Mouse (Mus musculus) MEL-GATA-1-ER (cell line): ENCODE results near the gene Magi2.
"Not testable (repeated sequence)": the region's sequence is repeated elsewhere in the genome, so short reads cannot be mapped to it uniquely, and the experiment has no call there.

Experiments used
- DNase-seq: peaks from one replicate; pipeline ENCODE4 v3.0.0-alpha.2; 2012; ENCODE audit warnings: low read depth; ENCODE audit errors: extremely low read depth

Magi2 gene

GRCm38 (mm10) chr5:20492679-20493078 is 1265.8 kb downstream of the Magi2 start:
- DNase-seq: no peak

DNA sequence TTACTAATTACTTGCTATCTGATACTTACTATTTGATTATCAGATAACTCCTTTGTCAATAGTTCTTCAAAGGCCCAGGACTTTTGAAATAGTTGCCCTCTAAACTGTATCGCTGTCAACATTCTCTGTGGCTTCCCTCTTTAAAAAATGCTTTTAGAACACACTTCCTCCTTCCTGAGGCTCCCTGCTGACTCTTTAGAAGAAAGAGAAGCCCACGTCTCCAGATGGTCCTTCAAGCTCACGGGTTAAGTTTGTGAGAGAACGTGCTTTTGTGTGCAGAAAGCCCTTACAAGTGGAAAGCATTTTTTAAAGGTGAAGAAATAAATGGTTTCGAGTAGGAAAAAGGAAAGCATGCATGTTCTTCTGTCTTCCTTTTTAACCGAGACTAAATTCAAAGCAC is 1267.2 kb downstream of the Magi2 start:
- DNase-seq: no peak

- no peak for DNase-seq
Observed at GRCm38 (mm10) chr5:20496924-20497323, 1270.1 kb downstream of the Magi2 start.

DNA sequence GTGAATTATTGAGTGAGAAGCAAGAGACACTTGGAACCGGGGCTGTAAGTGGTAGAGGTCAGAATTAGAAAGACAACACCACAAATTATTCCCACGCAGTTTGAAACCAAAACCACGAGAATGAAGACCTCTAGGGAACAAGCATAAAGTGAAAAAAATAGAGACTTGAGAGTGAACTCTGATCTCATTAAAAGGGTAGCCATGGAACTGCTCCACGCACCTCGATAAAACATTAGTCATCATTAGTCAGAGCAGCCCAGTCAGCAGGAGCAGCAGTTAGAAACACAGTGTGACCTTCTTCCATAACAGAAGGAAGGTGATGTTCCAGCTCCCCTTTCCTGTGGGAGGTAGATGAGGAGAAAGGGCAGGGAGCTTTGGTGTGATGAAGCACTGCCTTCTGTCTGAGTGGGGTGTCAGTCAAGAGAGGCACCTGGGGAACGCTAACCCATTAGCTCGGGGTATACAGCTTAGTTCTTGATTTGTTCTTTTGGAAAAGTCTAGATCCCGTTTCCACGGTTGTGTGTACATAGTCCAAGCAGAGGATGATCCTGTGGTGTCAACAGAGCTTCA is 1272.3 kb downstream of the Magi2 start:
- no peak for DNase-seq

- DNase-seq: no peak
Observed at GRCm38 (mm10) chr5:20508609-20509008, 1281.8 kb downstream of the Magi2 start.

DNA sequence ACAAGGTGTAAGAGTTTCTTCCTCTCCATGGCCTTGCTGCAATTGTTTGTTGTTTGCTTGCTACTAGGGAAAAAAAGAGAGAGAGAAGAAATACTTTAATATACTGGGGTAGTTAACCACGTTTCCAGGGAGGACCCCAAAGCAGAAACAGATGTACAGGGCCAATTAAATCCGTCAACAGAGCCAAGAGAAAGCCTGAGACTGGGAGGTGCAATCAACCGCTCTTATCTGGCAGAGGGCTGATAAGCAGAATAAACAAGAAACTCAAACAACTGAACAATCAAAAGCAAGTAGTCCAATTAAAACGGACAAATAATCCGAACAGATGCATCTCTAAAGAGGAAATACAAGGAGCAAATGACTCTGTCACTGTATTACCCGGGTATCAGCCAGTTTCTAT is 1282.8 kb downstream of the Magi2 start:
- no peak for DNase-seq

DNA sequence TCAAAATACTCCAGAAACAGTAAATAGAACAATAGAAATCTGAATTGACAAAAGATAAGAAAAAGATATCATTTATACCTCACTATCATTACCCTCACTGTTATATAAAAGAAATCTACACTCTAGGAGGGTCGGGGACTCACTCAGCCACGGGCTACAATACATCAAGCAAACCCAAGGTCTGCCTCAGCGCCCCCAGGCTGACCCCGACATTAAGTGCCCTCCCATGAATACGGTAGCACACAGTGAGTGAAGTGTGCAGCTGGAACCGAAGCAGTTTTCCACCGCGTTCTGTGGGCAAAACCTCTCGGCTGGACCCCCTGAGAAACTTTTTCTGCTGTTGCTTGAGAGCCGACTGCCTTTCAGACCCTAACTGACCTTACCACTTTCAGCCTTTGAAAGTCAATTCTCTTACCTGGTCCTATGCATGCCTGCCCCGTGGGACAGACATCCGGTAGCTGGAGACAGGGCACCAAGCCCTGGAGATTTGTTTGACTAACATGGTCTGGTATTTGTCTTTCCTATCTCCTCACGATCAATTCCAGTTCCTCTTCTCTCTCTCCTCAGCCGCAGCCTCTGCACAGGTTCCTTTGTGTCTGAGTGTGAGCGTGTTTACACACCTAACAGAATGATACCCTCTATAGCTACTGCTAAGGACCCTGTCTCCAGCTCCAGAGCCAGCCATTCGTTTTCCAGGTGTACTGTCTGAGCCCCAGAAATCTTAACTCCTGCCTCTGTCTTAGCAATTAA is 1285.7 kb downstream of the Magi2 start:
- DNase-seq: no peak

DNA sequence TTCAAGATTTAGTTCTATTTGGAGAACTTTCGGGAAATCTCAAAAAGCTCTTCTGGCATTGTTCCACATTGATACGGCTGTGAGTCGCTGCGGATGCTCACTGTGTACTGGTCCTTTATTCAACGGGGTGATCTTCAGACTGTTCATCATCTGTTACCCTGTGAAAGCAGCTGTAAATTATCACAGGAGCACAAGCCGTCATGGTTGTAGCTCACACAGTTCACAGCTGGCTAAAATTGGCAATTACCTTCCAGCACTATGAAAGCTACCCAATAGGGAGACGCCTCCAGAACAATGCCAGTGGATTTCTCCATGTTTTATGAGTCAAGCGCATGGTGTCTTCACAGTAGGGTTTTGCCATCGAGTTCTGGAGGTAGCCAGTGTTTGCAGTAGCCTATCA is 1294.8 kb downstream of the Magi2 start:
- DNase-seq: no peak

DNA sequence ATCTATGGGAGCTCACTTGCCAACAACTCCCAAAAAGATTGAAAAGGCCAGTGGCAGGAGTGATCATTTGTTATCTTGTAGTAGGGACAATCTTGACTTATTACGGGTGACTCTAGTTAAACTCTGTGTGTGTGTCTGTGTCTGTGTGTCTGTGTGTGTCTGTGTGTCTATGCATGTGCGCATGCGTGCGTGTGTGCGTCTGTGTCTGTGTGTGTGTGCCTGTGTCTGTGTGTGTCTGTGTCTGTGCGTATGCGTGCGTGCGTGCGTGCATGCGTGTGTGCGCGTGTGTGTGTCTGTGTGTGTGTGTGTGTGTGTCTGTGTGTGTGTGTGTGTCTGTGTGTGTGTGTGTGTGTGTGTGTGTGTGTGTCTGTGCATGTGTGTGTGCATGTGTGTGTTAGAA is 1295.2 kb downstream of the Magi2 start:
- DNase-seq: no peak

GRCm38 (mm10) chr5:20523776-20524175 is 1296.9 kb downstream of the Magi2 start:
- no peak for DNase-seq

GRCm38 (mm10) chr5:20526588-20526987 is 1299.8 kb downstream of the Magi2 start:
- not testable (repeated sequence) for DNase-seq

DNA sequence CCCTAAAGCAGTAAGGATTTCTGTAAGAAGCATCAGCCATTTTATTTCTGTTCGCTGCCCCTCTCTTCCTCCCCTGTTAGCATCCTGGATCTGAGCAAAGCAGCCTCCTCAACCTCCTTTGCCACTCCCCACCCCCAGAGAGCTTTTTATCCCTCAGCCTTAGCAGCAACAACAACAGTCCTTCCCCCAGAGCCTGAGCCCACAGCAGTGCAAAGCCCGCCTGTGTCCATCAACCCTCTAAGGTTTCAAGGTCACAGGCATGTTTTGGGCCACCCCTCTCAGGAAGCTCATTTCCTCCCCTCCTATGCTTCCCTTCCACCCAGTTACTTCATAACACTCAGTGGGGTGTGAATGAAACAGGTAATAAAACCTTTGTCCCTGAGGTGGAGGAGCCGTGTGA is 1309.7 kb downstream of the Magi2 start:
- no peak for DNase-seq

GRCm38 (mm10) chr5:20537369-20538022 is 1310.7 kb downstream of the Magi2 start:
- DNase-seq: no peak

- no peak for DNase-seq
Observed at GRCm38 (mm10) chr5:20544374-20544773, 1317.5 kb downstream of the Magi2 start.

DNA sequence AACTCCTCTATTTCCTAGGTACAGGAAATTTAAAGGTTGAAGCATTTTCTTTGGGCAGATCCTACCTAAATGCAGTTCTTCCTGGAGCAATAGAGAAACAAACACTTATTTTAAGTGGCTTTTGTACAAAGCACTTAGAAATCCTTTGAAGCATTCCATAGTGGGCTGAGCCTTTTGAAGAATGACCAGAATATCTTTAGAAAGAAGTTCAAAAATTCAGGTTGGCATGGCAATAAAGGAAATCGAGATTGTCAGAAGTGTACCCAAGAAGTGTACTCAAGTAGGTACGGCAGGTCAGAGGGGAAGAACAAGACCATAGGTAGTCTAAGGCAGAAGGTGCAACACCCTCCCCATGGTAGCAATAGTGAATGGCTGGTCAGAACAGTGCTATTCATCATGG is 1332.5 kb downstream of the Magi2 start:
- DNase-seq: no peak

DNA sequence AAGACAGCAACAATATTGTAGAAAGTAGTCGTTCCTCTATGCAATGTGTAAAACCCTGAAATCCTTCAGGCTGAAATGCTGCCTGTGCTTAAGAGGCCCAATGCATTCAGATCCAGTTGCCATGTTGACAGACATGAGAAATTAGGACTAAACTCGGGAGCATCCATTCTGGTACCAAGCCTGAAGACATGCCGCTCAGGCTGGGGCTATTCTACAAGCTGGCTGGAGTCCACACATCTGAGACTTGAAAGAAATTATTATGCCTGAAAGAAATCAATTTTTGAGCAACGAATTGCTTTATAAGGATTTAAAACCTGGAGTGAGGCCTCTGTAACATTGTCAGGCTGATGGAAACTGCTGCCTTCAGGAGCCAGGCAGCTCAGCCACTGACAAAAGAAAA is 1333.0 kb downstream of the Magi2 start:
- no peak for DNase-seq

- no peak for DNase-seq
Observed at GRCm38 (mm10) chr5:20568421-20568820, 1341.6 kb downstream of the Magi2 start.

DNA sequence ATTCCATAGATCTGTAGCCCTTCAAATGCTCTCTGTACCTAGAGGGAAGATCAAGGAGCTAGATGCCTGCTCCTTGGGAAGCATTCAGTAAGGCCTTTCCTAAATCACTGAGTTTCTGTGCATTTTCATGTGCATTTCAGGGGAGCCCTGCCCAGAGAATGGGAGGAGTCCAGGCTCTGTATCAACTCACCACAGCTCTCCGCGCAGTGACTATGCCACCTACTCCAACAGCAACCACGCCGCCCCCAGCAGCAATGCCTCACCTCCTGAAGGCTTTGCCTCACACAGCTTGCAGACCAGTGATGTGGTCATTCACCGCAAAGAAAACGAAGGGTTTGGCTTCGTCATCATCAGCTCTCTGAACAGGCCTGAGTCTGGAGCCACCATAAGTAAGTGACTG is 1342.1 kb downstream of the Magi2 start:
- DNase-seq: no peak

DNA sequence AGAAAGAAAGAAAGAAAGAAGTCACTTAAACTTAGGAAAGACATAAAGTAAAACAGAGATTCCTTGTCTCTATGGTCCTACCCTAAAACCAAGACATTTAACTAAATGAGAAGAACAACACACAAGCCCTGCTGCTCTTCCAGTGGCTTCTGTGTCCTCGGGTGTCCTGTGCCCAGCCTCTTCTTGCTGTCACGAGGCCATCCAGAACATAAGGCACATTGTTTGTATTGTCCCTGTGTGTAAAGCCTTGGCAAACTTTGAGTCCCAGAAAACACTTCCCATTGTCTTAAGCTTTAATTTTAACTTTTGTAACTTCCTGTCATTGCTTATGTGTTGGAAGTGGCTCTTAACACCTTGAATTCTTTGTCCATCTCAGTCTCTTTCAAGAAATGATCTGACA is 1348.0 kb downstream of the Magi2 start:
- no peak for DNase-seq

DNA sequence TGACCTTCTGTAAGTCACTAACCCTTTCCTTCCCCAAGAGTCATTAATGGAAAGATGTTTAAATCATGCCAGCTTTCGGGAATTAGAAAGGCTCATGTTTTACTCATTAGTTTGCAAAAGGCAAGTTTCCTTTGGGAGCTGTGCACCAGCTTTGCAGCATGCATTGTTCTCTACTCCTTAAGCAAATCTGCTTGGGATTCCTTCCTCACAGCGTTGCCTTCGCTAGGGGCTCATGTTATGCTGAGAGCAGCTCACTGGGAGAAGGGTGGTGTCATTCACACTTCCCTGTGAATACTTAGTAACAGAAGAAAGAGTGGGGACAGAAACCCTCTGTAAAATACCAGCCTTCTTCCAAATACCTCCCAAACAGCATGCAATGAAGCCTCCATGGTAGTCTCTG is 1349.0 kb downstream of the Magi2 start:
- DNase-seq: no peak

DNA sequence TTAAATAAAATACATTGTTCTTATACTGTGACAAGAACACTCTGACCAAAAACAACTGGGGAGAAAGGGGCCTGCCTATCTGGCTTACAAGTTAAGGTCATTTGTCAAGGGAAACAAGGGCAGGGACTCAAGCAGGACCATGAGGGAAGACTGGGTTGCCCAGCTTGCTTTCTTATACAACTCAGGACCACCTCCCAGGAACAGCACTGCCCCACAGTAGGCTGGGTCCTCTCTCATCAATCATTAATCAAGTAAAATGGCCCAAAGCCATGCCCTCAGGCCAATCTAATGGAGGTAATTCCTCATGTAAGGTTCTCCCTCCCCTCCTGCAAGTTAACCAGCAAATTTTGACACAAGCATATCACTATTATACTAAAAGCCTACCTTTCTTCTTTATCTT is 1349.4 kb downstream of the Magi2 start:
- DNase-seq: no peak

- no peak for DNase-seq
Observed at GRCm38 (mm10) chr5:20578666-20579065, 1351.8 kb downstream of the Magi2 start.

GRCm38 (mm10) chr5:20580619-20581018 is 1353.8 kb downstream of the Magi2 start:
- no peak for DNase-seq
